Mouse (Mus musculus) megakaryocyte, embryonic 14.5 days (primary cell): ENCODE results near the gene Atg101. TPM values are rescaled to one million over a fixed set of nuclear protein-coding genes. Genes with fewer than 3 reads are reported as not detected.

Source experiments
- H3K27me3 ChIP-seq: replicated peaks from 2 replicates; pipeline ENCODE3; 2012; ENCODE audit warnings: inconsistent platforms
- H3K36me3 ChIP-seq: replicated peaks from 2 replicates; pipeline ENCODE3; 2012; ENCODE audit warnings: low read length, inconsistent platforms, mixed read lengths
- H3K4me1 ChIP-seq: 2 replicates; pipeline ENCODE4 v1.6.1; 2012; ENCODE audit warnings: inconsistent platforms
- H3K4me3 ChIP-seq: replicated peaks from 2 replicates; pipeline ENCODE3; 2012; ENCODE audit warnings: moderate library complexity, mild to moderate bottlenecking, inconsistent platforms
- H3K9me3 ChIP-seq: 2 replicates; pipeline ENCODE4 v1.6.1; 2012; ENCODE audit warnings: inconsistent platforms
- FLI1 ChIP-seq: IDR thresholded peaks from 2 replicates; pipeline ENCODE4 v1.6.1; 2012; ENCODE audit warnings: low read length, inconsistent platforms, mixed read lengths
- GATA1 ChIP-seq: IDR thresholded peaks from 3 replicates; pipeline ENCODE4 v1.6.1; 2012; ENCODE audit warnings: mixed read lengths, low read length, inconsistent platforms, borderline replicate concordance
- polyA plus RNA-seq: library from polyadenylated mRNA; stranded (reverse); fragments of >175 nt; gene quantifications from 2 replicates; pipeline ENCODE4 v1.2.3, GENCODE M21; 2012; ENCODE audit warnings: low replicate concordance; ENCODE audit not compliant: insufficient read depth

The Atg101 gene
- polyA plus RNA-seq, 1 experiment, result 65.9 TPM

- Histone ChIP-seq H3K36me3 (no peaks in the 10 kb centered on the region), H3K9me3 (peaks cover under 1% of the 10 kb centered on the region), H3K27me3 (peaks cover 10% of the 10 kb centered on the region), H3K4me3 (no peak overlapping the region), H3K4me1 (peaks cover 48% of the 10 kb centered on the region)
- TF ChIP-seq GATA1 (no peak), FLI1 (no peak)
Measured at GRCm38 (mm10) chr15:101309493-101309892, 25.4 kb downstream of the Atg101 start.

GRCm38 (mm10) chr15:101311087-101311770, 27.2 kb downstream of the Atg101 start:
- Histone ChIP-seq H3K4me3 (no peak overlapping the region), H3K9me3 (peaks cover 10% of the 10 kb centered on the region), H3K36me3 (no peaks in the 10 kb centered on the region), H3K27me3 (peaks cover 10% of the 10 kb centered on the region), H3K4me1 (peaks cover 64% of the 10 kb centered on the region)
- TF ChIP-seq FLI1, result no peak
- no peak for TF ChIP-seq GATA1

- Histone ChIP-seq H3K9me3 (peaks cover 10% of the 10 kb centered on the region), H3K27me3 (peaks cover 6% of the 10 kb centered on the region), H3K4me3 (no peak overlapping the region), H3K36me3 (no peaks in the 10 kb centered on the region), H3K4me1 (peaks cover 67% of the 10 kb centered on the region)
- TF ChIP-seq GATA1 (no peak), FLI1 (no peak)
Measured at GRCm38 (mm10) chr15:101312006-101312405, 27.9 kb downstream of the Atg101 start.

GRCm38 (mm10) chr15:101315378-101315777, 31.3 kb downstream of the Atg101 start:
- Histone ChIP-seq H3K4me3 (peak overlapping the region; percentile 94), H3K4me1 (peaks cover 75% of the 10 kb centered on the region), H3K27me3 (peaks cover 4% of the 10 kb centered on the region), H3K9me3 (peaks cover 10% of the 10 kb centered on the region), H3K36me3 (no peaks in the 10 kb centered on the region)
- no peak for TF ChIP-seq FLI1
- no peak for TF ChIP-seq GATA1

GRCm38 (mm10) chr15:101315832-101316231, 31.8 kb downstream of the Atg101 start:
- H3K36me3 ChIP-seq, result no peaks in the 10 kb centered on the region
- peaks cover 4% of the 10 kb centered on the region for H3K27me3 ChIP-seq
- peaks cover 77% of the 10 kb centered on the region for H3K4me1 ChIP-seq
- TF ChIP-seq GATA1, result no peak
- no peak for TF ChIP-seq FLI1
- peak overlapping the region; percentile 94 for H3K4me3 ChIP-seq
- H3K9me3 ChIP-seq, result peaks cover 10% of the 10 kb centered on the region

GRCm38 (mm10) chr15:101316279-101316912, 32.3 kb downstream of the Atg101 start:
- no peak for TF ChIP-seq FLI1
- no peak for TF ChIP-seq GATA1
- Histone ChIP-seq H3K4me3 (peak overlapping the region; percentile 94), H3K36me3 (no peaks in the 10 kb centered on the region), H3K4me1 (peaks cover 77% of the 10 kb centered on the region), H3K27me3 (peaks cover 4% of the 10 kb centered on the region), H3K9me3 (peaks cover 10% of the 10 kb centered on the region)

- H3K27me3 ChIP-seq, result peaks cover 7% of the 10 kb centered on the region
- H3K4me1 ChIP-seq, result peaks cover 77% of the 10 kb centered on the region
- TF ChIP-seq GATA1 (no peak), FLI1 (no peak)
- no peaks in the 10 kb centered on the region for H3K36me3 ChIP-seq
- peaks cover 10% of the 10 kb centered on the region for H3K9me3 ChIP-seq
- peak overlapping the region; percentile 94 for H3K4me3 ChIP-seq
Measured at GRCm38 (mm10) chr15:101316913-101317813, 33.1 kb downstream of the Atg101 start.

DNA sequence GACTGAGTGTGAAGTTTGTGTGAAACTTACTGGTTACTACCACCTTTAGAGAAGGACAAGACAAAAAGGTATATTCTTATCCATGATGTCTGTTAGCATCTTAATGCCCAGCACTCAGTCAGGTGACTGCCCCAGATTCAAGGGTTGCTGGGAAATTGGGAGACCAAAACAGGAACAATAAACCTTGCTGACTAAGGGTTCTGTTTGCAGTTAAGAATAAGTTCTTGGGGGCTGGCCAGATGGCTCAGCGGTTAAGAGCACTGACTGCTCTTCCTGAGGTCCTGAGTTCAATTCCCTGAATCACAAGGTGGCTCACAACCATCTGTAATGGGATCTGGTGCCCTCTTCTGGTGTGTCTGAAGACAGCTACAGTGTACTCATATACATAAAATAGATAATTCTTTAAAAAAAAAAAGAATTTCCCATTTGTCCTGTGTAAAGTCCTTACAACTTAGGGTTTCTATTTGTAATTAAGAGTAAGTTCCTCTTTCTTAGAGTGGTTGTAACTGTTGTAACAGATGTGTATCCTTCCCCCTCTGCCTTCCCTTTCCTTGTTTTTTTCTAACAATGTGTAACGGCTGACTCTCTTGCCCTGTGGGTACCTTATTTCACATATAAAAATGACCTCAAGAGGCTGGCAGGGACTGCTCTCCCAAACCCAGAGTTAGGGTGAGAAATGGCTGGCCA, 33.9 kb downstream of the Atg101 start:
- TF ChIP-seq GATA1, result no peak
- H3K4me3 ChIP-seq, result peak overlapping the region; percentile 94
- H3K27me3 ChIP-seq, result peaks cover 15% of the 10 kb centered on the region
- peaks cover 10% of the 10 kb centered on the region for H3K9me3 ChIP-seq
- H3K36me3 ChIP-seq, result no peaks in the 10 kb centered on the region
- H3K4me1 ChIP-seq, result peaks cover 83% of the 10 kb centered on the region

- no peak for TF ChIP-seq GATA1
- TF ChIP-seq FLI1, result no peak
- Histone ChIP-seq H3K4me1 (peaks cover 88% of the 10 kb centered on the region), H3K9me3 (peaks cover 10% of the 10 kb centered on the region), H3K27me3 (peaks cover 14% of the 10 kb centered on the region), H3K36me3 (no peaks in the 10 kb centered on the region), H3K4me3 (peak overlapping the region; percentile 31)
Measured at GRCm38 (mm10) chr15:101318889-101319765, 35.1 kb downstream of the Atg101 start.
